Mouse (Mus musculus): ENCODE data around the gene Gm4567.
"Not testable (repeated sequence)": the region's sequence is repeated elsewhere in the genome, so short reads cannot be mapped to it uniquely, and the experiment has no call there.

Gene Gm4567

GRCm38 (mm10) chr7:22719610-22720009, at the start of gene Gm4567:
Gene Gm4567, minus strand, starts transcription at chr7:22719710.
- not testable (repeated sequence) for DNase-seq

- not testable (repeated sequence) for DNase-seq
Observed at GRCm38 (mm10) chr7:22761397-22761796, 41.9 kb upstream of the Gm4567 start, which contains the start of gene Vmn1r157. Gene Vmn1r157, plus strand, starts transcription at chr7:22761697.

GRCm38 (mm10) chr7:22692217-22692616, 27.3 kb downstream of the Gm4567 start, which contains the start of gene Gm8693:
Gene Gm8693, minus strand, starts transcription at chr7:22692317.
- not testable (repeated sequence) for DNase-seq
